Mouse (Mus musculus) granulocyte monocyte progenitor cell, adult 5-6 weeks (primary cell): ENCODE results near the gene Asic2. TPM values are rescaled to one million over a fixed set of nuclear protein-coding genes. Genes with fewer than 3 reads are reported as not detected.

Experiments
- ATAC-seq: replicated peaks from 2 replicates; pipeline ENCODE4 v1.8.0; 2016; ENCODE audit warnings: mild to moderate bottlenecking, moderate TSS enrichment, inconsistent platforms; ENCODE audit not compliant: poor library complexity, severe bottlenecking
- total RNA-seq, 2 experiments: library from RNA; stranded (forward) in 1 of 2; stranded (reverse) in 1 of 2; fragments of 200-712, 200-1000 nt in 1 of 2; fragments of >200 nt in 1 of 2; fragmentation: Nextera tagmentation in 1 of 2; gene quantifications; 2 replicates each; pipeline ENCODE4 v1.2.3; 2014 to 2017

Gene Asic2
- total RNA-seq, 2 experiments from 2014 or later, result not detected

GRCm38 (mm10) chr11:80976239-80976855, 991.9 kb downstream of the Asic2 start:
- ATAC-seq, result no peak

- ATAC-seq, result no peak
Observed at GRCm38 (mm10) chr11:80974616-80975015, 993.6 kb downstream of the Asic2 start.

- no peak for ATAC-seq
Observed at GRCm38 (mm10) chr11:80973976-80974375, 994.3 kb downstream of the Asic2 start.

GRCm38 (mm10) chr11:80973273-80973672, 995.0 kb downstream of the Asic2 start:
- ATAC-seq, result no peak

- peak; percentile 50 for ATAC-seq
Observed at GRCm38 (mm10) chr11:80967544-80967943, 1000.7 kb downstream of the Asic2 start.

- ATAC-seq, result no peak
Observed at GRCm38 (mm10) chr11:80966040-80966439, 1002.2 kb downstream of the Asic2 start.

- no peak for ATAC-seq
Observed at GRCm38 (mm10) chr11:80961326-80961725, 1006.9 kb downstream of the Asic2 start.

- no peak for ATAC-seq
Observed at GRCm38 (mm10) chr11:80958086-80958671, 1010.1 kb downstream of the Asic2 start.

GRCm38 (mm10) chr11:80955915-80956314, 1012.3 kb downstream of the Asic2 start:
- no peak for ATAC-seq

GRCm38 (mm10) chr11:80954147-80954546, 1014.1 kb downstream of the Asic2 start:
- no peak for ATAC-seq

- no peak for ATAC-seq
Observed at GRCm38 (mm10) chr11:80949068-80949738, 1019.1 kb downstream of the Asic2 start.

GRCm38 (mm10) chr11:80948103-80948502, 1020.2 kb downstream of the Asic2 start:
- ATAC-seq, result no peak

GRCm38 (mm10) chr11:80946163-80946562, 1022.1 kb downstream of the Asic2 start:
- ATAC-seq, result no peak

GRCm38 (mm10) chr11:80923286-80923951, 1044.8 kb downstream of the Asic2 start:
- ATAC-seq, result no peak

GRCm38 (mm10) chr11:80918332-80918731, 1049.9 kb downstream of the Asic2 start:
- ATAC-seq, result no peak

- no peak for ATAC-seq
Observed at GRCm38 (mm10) chr11:80917688-80918087, 1050.6 kb downstream of the Asic2 start.

GRCm38 (mm10) chr11:80913408-80914024, 1054.7 kb downstream of the Asic2 start:
- no peak for ATAC-seq

- ATAC-seq, result no peak
Observed at GRCm38 (mm10) chr11:80912721-80913120, 1055.5 kb downstream of the Asic2 start.

- no peak for ATAC-seq
Observed at GRCm38 (mm10) chr11:80907820-80908219, 1060.4 kb downstream of the Asic2 start.

GRCm38 (mm10) chr11:80906456-80906855, 1061.8 kb downstream of the Asic2 start:
- ATAC-seq, result no peak

- no peak for ATAC-seq
Observed at GRCm38 (mm10) chr11:80904559-80904958, 1063.7 kb downstream of the Asic2 start.
